Mouse (Mus musculus) MEL (cell line): ENCODE measurements at regions not wholly inside any gene's neighbourhood (a gene's known extent, or its start where the extent isn't known, plus 50 kb on each side); places are given as distances from the start of the nearest gene placed in this dataset.

Source experiments
- CTCF ChIP-seq, 3 experiments: IDR thresholded peaks in 2 of 3; conservative IDR thresholded peaks in 1 of 3; 2 replicates each; pipeline ENCODE4 v1.5.1; 2011 to 2012; ENCODE audit warnings: low read length in 3 of 3, low read depth in 2 of 3, mild to moderate bottlenecking in 2 of 3, improper control_type of control experiment in 1 of 3, inconsistent platforms in 1 of 3, mixed read lengths in 1 of 3, moderate library complexity in 1 of 3; ENCODE audit not compliant: control insufficient read depth in 1 of 3, insufficient read depth in 1 of 3, poor library complexity in 1 of 3, severe bottlenecking in 1 of 3
- GATA1 ChIP-seq: IDR thresholded peaks from 2 replicates; pipeline ENCODE4 v1.6.1; 2011; ENCODE audit warnings: low read depth, low read length, improper control_type of control experiment
- JUND ChIP-seq: IDR thresholded peaks from 2 replicates; pipeline ENCODE4 v1.6.1; 2011; ENCODE audit warnings: low read depth, mild to moderate bottlenecking, improper control_type of control experiment, low read length
- POLR2A ChIP-seq, 2 experiments: IDR thresholded peaks; 2 replicates each; pipeline ENCODE4 v1.6.1; 2011 to 2012; ENCODE audit warnings: low read length in 2 of 2, mild to moderate bottlenecking in 2 of 2, control low read depth in 1 of 2, improper control_type of control experiment in 1 of 2, low read depth in 1 of 2, moderate library complexity in 1 of 2; ENCODE audit not compliant: control insufficient read depth in 1 of 2, insufficient read depth in 1 of 2, poor library complexity in 1 of 2
- POLR2AphosphoS2 ChIP-seq: IDR thresholded peaks from 2 replicates; pipeline ENCODE4 v1.6.1; 2011; ENCODE audit warnings: low read length, improper control_type of control experiment
- USF1 ChIP-seq: IDR thresholded peaks from 2 replicates; pipeline ENCODE4 v1.6.1; 2014; ENCODE audit warnings: low read depth, mild to moderate bottlenecking, inconsistent platforms, low read length, improper control_type of control experiment, moderate library complexity

- TF ChIP-seq CTCF (IDR thresholded peaks at IDR 0.05 in 2 of 3, conservative IDR thresholded peaks at IDR 0.05 in 1 of 3; ENCODE audit: control insufficient read depth in 1 of 3, insufficient read depth in 1 of 3, low read depth in 2 of 3, low read length in 3 of 3, poor library complexity in 1 of 3, severe bottlenecking in 1 of 3) (no peak), POLR2AphosphoS2 (no peak), USF1 (no peak), POLR2A (IDR thresholded peaks at IDR 0.05; ENCODE audit: control insufficient read depth in 1 of 2, insufficient read depth in 1 of 2, low read depth in 1 of 2, low read length in 2 of 2, poor library complexity in 1 of 2) (no peak), JUND (no peak), GATA1 (no peak)
Observed at GRCm38 (mm10) chr3:52758561-52758960, 258.5 kb downstream of the Cog6 start.
